Mouse (Mus musculus): ENCODE data around the gene Syt9.

GRCm38 (mm10) chr7:107465081-107465480 lies 94.6 kb downstream of the Syt9 start:
- TF ChIP-seq CTCF (IDR thresholded peaks at IDR 0.05; ENCODE audit: insufficient read depth, low read length), result no peak
- TF ChIP-seq POLR2A (IDR thresholded peaks at IDR 0.05; ENCODE audit: borderline replicate concordance, extremely low read depth, low read depth, low read length), result no peak

Data from lung, adult 2 months (tissue).